Mouse (Mus musculus) cortical plate, adult 2 months (tissue): Measurements from ENCODE around the gene Gm5136.

ENCODE experiments used
- CTCF ChIP-seq: fragments of 200-500 bp; IDR thresholded peaks from 2 replicates; pipeline ENCODE4 v1.5.1; 2011; ENCODE audit warnings: mild to moderate bottlenecking, control low read depth, low read length; ENCODE audit not compliant: insufficient read depth; ENCODE audit errors: extremely low read depth
- POLR2A ChIP-seq: fragments of 200-500 bp; IDR thresholded peaks from 2 replicates; pipeline ENCODE4 v1.6.1; 2011; ENCODE audit warnings: mild to moderate bottlenecking, low read length, control low read depth; ENCODE audit not compliant: insufficient read depth; ENCODE audit errors: extremely low read depth

- no peak for TF ChIP-seq POLR2A
- no peak for TF ChIP-seq CTCF
Observed at GRCm38 (mm10) chr10:108710514-108710913, 10.6 kb upstream of the Gm5136 start.
